Mouse (Mus musculus) embryonic facial prominence, embryonic 14.5 days (tissue): ENCODE measurements around the gene Zmiz2. TPM values are rescaled to one million over a fixed set of nuclear protein-coding genes. Genes with fewer than 3 reads are reported as not detected.

ENCODE experiments used
- ATAC-seq: fragments of 200-750 bp; cut with Nextera tagmentation; 2 replicates; pipeline ENCODE4 v1.8.0; 2017; ENCODE audit warnings: low read depth, moderate number of reproducible peaks, moderate TSS enrichment
- DNase-seq: peaks from one replicate; pipeline ENCODE4 v3.0.0-alpha.2; 2015; ENCODE audit warnings: low spot score
- H3K27ac ChIP-seq: fragments of 300-500 bp; sonication (generic); replicated peaks from 2 replicates; pipeline ENCODE4 v1.5.1; 2014; ENCODE audit warnings: low read depth, mild to moderate bottlenecking, low read length, moderate library complexity
- H3K27me3 ChIP-seq: fragments of 300-500 bp; sonication (generic); replicated peaks from 2 replicates; pipeline ENCODE4 v1.6.1; 2014; ENCODE audit warnings: low read length; ENCODE audit not compliant: control insufficient read depth, insufficient read depth
- H3K36me3 ChIP-seq: fragments of 300-500 bp; sonication (generic); 2 replicates; pipeline ENCODE4 v1.6.1; 2014; ENCODE audit warnings: low read length, mixed read lengths; ENCODE audit not compliant: control insufficient read depth, insufficient read depth
- H3K4me1 ChIP-seq: fragments of 300-500 bp; sonication (generic); 2 replicates; pipeline ENCODE4 v1.6.1; 2014; ENCODE audit warnings: antibody characterized with exemption, low read length; ENCODE audit not compliant: control insufficient read depth, insufficient read depth
- H3K4me2 ChIP-seq: fragments of 300-500 bp; sonication (generic); 2 replicates; pipeline ENCODE4 v1.6.1; 2014; ENCODE audit warnings: low read depth, mild to moderate bottlenecking, low read length, moderate library complexity, mixed read lengths
- H3K4me3 ChIP-seq: fragments of 300-500 bp; sonication (generic); 2 replicates; pipeline ENCODE4 v1.5.1; 2014; ENCODE audit warnings: low read depth, mild to moderate bottlenecking, low read length
- H3K9ac ChIP-seq: fragments of 300-500 bp; sonication (generic); 2 replicates; pipeline ENCODE4 v1.6.1; 2014; ENCODE audit warnings: low read depth, mild to moderate bottlenecking, low read length, moderate library complexity, mixed read lengths
- H3K9me3 ChIP-seq: fragments of 300-500 bp; sonication (generic); 2 replicates; pipeline ENCODE4 v1.6.1; 2016; ENCODE audit warnings: low read length; ENCODE audit not compliant: control insufficient read depth
- WGBS: fragments of 180-500 bp; shearing (Covaris S2); extraction: QIAGEN DNeasy Blood & Tissue Kit; methylation state at CpG from one replicate; pipeline ENCODE4 v1.1.7; 2014; 5-methylcytosine and 5-hydroxymethylcytosine counted together
- polyA plus RNA-seq: library from polyadenylated mRNA; unstranded; fragments of >200 nt; fragmentation: Nextera tagmentation; extraction: Ambion mirVana; gene quantifications from 2 replicates; pipeline ENCODE4 v1.2.1, GENCODE M21; 2014

Zmiz2 gene
- polyA plus RNA-seq, 1 experiment from 2014 or later: 11.2 TPM

GRCm38 (mm10) chr11:6420722-6421350 is 32.0 kb downstream of the Zmiz2 start:
- H3K27ac ChIP-seq: no peak overlapping the region
- peaks cover 9% of the 10 kb centered on the region for H3K4me1 ChIP-seq
- no peak for DNase-seq
- 73% methylated on average over 2 of the region's 2 CpGs for WGBS
- no peak overlapping the region for H3K9ac ChIP-seq
- H3K36me3 ChIP-seq: peaks cover 72% of the 10 kb centered on the region
- no peak for ATAC-seq
- H3K4me2 ChIP-seq: no peak overlapping the region
- no peak overlapping the region for H3K4me3 ChIP-seq
- H3K9me3 ChIP-seq: no peaks in the 10 kb centered on the region
- H3K27me3 ChIP-seq: no peaks in the 10 kb centered on the region

GRCm38 (mm10) chr11:6430186-6430585 is 41.3 kb downstream of the Zmiz2 start:
- DNase-seq (no peak), ATAC-seq (no peak)
- Histone ChIP-seq H3K36me3 (peaks cover 95% of the 10 kb centered on the region), H3K27me3 (no peaks in the 10 kb centered on the region), H3K9ac (no peak overlapping the region), H3K4me3 (no peak overlapping the region), H3K4me2 (no peak overlapping the region), H3K9me3 (no peaks in the 10 kb centered on the region), H3K4me1 (no peaks in the 10 kb centered on the region), H3K27ac (no peak overlapping the region)
- WGBS: 92% methylated on average over 7 of the region's 7 CpGs

DNA sequence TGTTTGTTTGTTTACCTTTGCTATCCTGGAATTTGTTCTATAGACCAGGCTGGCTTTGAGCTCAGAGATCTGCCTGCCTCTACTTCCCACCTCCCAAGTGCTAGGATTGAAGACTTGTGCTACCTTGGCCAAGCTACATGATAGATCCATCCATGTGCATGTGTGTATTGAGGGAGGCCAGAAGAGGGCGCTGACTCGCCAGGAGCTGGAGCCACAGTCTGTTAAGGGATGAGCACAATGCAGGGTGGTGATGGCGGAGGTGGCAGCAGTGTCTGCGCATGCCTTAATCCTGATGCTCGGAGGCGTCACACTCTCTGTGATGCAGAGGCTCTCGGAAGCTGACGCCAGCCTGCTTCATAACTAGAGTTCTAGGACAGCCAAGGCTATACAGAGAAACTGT is 47.6 kb downstream of the Zmiz2 start:
- ATAC-seq: peak; percentile 60; the same call in 1 of the 2 replicates
- H3K4me1 ChIP-seq: no peaks in the 10 kb centered on the region
- no peak overlapping the region for H3K9ac ChIP-seq
- no peak for DNase-seq
- no peak overlapping the region for H3K27ac ChIP-seq
- H3K27me3 ChIP-seq: no peaks in the 10 kb centered on the region
- H3K4me2 ChIP-seq: no peak overlapping the region
- WGBS: 70% methylated on average over 8 of the region's 8 CpGs
- H3K9me3 ChIP-seq: no peaks in the 10 kb centered on the region
- no peak overlapping the region for H3K4me3 ChIP-seq
- H3K36me3 ChIP-seq: peaks cover 79% of the 10 kb centered on the region

GRCm38 (mm10) chr11:6437667-6438066 is 48.8 kb downstream of the Zmiz2 start:
- no peaks in the 10 kb centered on the region for H3K27me3 ChIP-seq
- no peak overlapping the region for H3K4me3 ChIP-seq
- 92% methylated on average over 2 of the region's 2 CpGs for WGBS
- no peaks in the 10 kb centered on the region for H3K9me3 ChIP-seq
- no peak for ATAC-seq
- H3K4me1 ChIP-seq: no peaks in the 10 kb centered on the region
- H3K9ac ChIP-seq: no peak overlapping the region
- no peak overlapping the region for H3K4me2 ChIP-seq
- no peak for DNase-seq
- no peak overlapping the region for H3K27ac ChIP-seq
- H3K36me3 ChIP-seq: peaks cover 70% of the 10 kb centered on the region

GRCm38 (mm10) chr11:6440171-6440570 is 51.3 kb downstream of the Zmiz2 start:
- Histone ChIP-seq H3K36me3 (peaks cover 47% of the 10 kb centered on the region), H3K27ac (no peak overlapping the region), H3K9me3 (no peaks in the 10 kb centered on the region), H3K4me2 (no peak overlapping the region), H3K27me3 (no peaks in the 10 kb centered on the region), H3K4me3 (no peak overlapping the region), H3K9ac (no peak overlapping the region), H3K4me1 (no peaks in the 10 kb centered on the region)
- 89% methylated on average over 4 of the region's 4 CpGs for WGBS
- DNase-seq: no peak
- ATAC-seq: no peak

GRCm38 (mm10) chr11:6442566-6442965 is 53.7 kb downstream of the Zmiz2 start:
- H3K4me3 ChIP-seq: no peak overlapping the region
- no peak overlapping the region for H3K27ac ChIP-seq
- ATAC-seq: no peak
- H3K9ac ChIP-seq: no peak overlapping the region
- H3K4me2 ChIP-seq: peak overlapping the region; percentile 64; the same call in 1 of the 2 replicates
- no peaks in the 10 kb centered on the region for H3K9me3 ChIP-seq
- no peaks in the 10 kb centered on the region for H3K4me1 ChIP-seq
- peaks cover 27% of the 10 kb centered on the region for H3K36me3 ChIP-seq
- no peaks in the 10 kb centered on the region for H3K27me3 ChIP-seq
- 96% methylated on average over 4 of the region's 4 CpGs for WGBS
- DNase-seq: no peak

DNA sequence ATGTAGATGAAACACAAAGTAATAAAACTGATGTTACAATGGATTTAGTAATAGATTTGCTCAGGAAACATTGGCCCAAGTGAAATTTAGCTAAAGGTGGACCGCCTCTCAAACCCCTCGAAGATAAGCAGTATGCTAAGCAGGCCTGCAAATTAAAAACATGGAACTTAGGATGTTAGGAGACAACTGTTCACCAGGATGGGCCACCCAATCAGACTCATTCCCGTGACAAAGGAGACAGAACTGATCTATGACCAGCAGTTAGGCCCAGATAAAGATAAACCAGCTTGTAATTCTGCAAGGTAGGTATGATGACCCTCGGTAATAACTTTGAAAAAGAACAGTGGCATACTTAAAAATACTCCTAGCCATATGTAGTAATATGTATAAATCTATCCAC is 54.2 kb downstream of the Zmiz2 start:
- WGBS: 42% methylated on average over 4 of the region's 4 CpGs
- H3K36me3 ChIP-seq: peaks cover 22% of the 10 kb centered on the region
- H3K4me3 ChIP-seq: peak overlapping the region; percentile 77
- no peak for DNase-seq
- peak overlapping the region; percentile 64 for H3K4me2 ChIP-seq
- no peak for ATAC-seq
- peak overlapping the region; percentile 96; the same call in 1 of the 2 replicates for H3K27ac ChIP-seq
- H3K9ac ChIP-seq: peak overlapping the region; percentile 87
- H3K27me3 ChIP-seq: no peaks in the 10 kb centered on the region
- H3K9me3 ChIP-seq: no peaks in the 10 kb centered on the region
- no peaks in the 10 kb centered on the region for H3K4me1 ChIP-seq

DNA sequence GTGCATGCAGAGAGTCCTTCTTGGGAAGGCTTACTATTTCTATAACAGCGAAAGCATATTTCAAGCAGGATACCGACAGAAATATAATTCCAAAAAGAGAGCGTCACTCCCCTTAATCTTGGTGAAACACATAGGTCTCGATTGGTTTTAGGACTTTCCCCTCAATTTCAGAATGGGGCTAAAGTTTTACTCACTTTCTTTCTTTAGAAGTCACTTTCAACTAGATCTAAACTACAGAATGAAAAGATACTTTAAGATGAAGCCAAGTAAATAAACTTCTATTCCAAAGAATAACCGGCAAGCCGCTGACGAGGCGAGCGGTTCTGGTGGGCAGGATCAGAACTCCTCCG is 54.8 kb downstream of the Zmiz2 start:
- Histone ChIP-seq H3K27ac (peak overlapping the region; percentile 96), H3K9ac (peak overlapping the region; percentile 87), H3K4me2 (peak overlapping the region; percentile 64), H3K9me3 (no peaks in the 10 kb centered on the region), H3K4me3 (peak overlapping the region; percentile 77), H3K27me3 (no peaks in the 10 kb centered on the region), H3K36me3 (peaks cover 16% of the 10 kb centered on the region), H3K4me1 (no peaks in the 10 kb centered on the region)
- under 1% methylated on average over 10 of the region's 10 CpGs for WGBS
- DNase-seq: no peak
- no peak for ATAC-seq
